Mouse (Mus musculus) heart, embryonic 14.5 days (tissue): ENCODE measurements around the gene Nadsyn1. TPM values are rescaled to one million over a fixed set of nuclear protein-coding genes. Genes with fewer than 3 reads are reported as not detected.

Experiments used
- ATAC-seq: fragments of 200-750 bp; cut with Nextera tagmentation; 2 replicates; pipeline ENCODE4 v1.8.0; 2017; ENCODE audit warnings: low read depth, moderate TSS enrichment; ENCODE audit not compliant: insufficient number of reproducible peaks, insufficient read depth, low FRiP score
- H3K27ac ChIP-seq, 2 experiments: fragments of 200-500 bp in 1 of 2; fragments of 300-500 bp in 1 of 2; sonication (generic) in 1 of 2; replicated peaks in 1 of 2; 2 replicates each; pipeline ENCODE4 v1.5.1; 2012 to 2014; ENCODE audit warnings: low read depth in 2 of 2, low read length in 2 of 2, control low read depth in 1 of 2, mild to moderate bottlenecking in 1 of 2, mixed read lengths in 1 of 2; ENCODE audit not compliant: control insufficient read depth in 1 of 2, insufficient read depth in 1 of 2
- H3K27me3 ChIP-seq: fragments of 300-500 bp; sonication (generic); 2 replicates; pipeline ENCODE4 v1.6.1; 2014; ENCODE audit warnings: mild to moderate bottlenecking, low read length, control low read depth; ENCODE audit not compliant: control insufficient read depth, insufficient read depth
- H3K36me3 ChIP-seq: fragments of 300-500 bp; sonication (generic); 2 replicates; pipeline ENCODE4 v1.6.1; 2014; ENCODE audit warnings: mild to moderate bottlenecking, control low read depth, low read length, mixed read lengths; ENCODE audit not compliant: control insufficient read depth, insufficient read depth
- H3K4me1 ChIP-seq, 2 experiments: fragments of 200-500 bp in 1 of 2; fragments of 300-500 bp in 1 of 2; sonication (generic) in 1 of 2; 2 replicates each; pipeline ENCODE4 v1.6.1; 2012 to 2014; ENCODE audit warnings: low read length in 2 of 2, control low read depth in 1 of 2, mixed read lengths in 1 of 2; ENCODE audit not compliant: control insufficient read depth in 2 of 2, insufficient read depth in 2 of 2
- H3K4me2 ChIP-seq: fragments of 300-500 bp; sonication (generic); 2 replicates; pipeline ENCODE4 v1.6.1; 2014; ENCODE audit warnings: mild to moderate bottlenecking, low read length
- H3K4me3 ChIP-seq, 2 experiments: fragments of 200-500 bp in 1 of 2; fragments of 300-500 bp in 1 of 2; sonication (generic) in 1 of 2; 2 replicates each; pipeline ENCODE4 v1.5.1; 2012 to 2014; ENCODE audit warnings: low read length in 2 of 2, mild to moderate bottlenecking in 2 of 2, control low read depth in 1 of 2, low read depth in 1 of 2, moderate library complexity in 1 of 2; ENCODE audit not compliant: control insufficient read depth in 1 of 2, insufficient read depth in 1 of 2
- H3K9ac ChIP-seq: fragments of 300-500 bp; sonication (generic); 2 replicates; pipeline ENCODE4 v1.6.1; 2014; ENCODE audit warnings: mild to moderate bottlenecking, low read length
- H3K9me3 ChIP-seq: fragments of 300-500 bp; sonication (generic); 2 replicates; pipeline ENCODE4 v1.6.1; 2016; ENCODE audit warnings: low read length, control low read depth; ENCODE audit not compliant: control insufficient read depth
- WGBS: fragments of 180-500 bp; shearing (Covaris S2); extraction: QIAGEN DNeasy Blood & Tissue Kit; methylation state at CpG from one replicate; pipeline ENCODE4 v1.1.7; 2014; 5-methylcytosine and 5-hydroxymethylcytosine counted together
- polyA plus RNA-seq: library from polyadenylated mRNA; unstranded; fragments of >200 nt; fragmentation: Nextera tagmentation; extraction: Ambion mirVana; gene quantifications from 2 replicates; pipeline ENCODE4 v1.2.1, GENCODE M21; 2014

Nadsyn1 gene
- polyA plus RNA-seq, 1 experiment from 2014 or later = 7.2 TPM

- Histone ChIP-seq H3K36me3 (no peaks in the 10 kb centered on the region), H3K9ac (no peak overlapping the region), H3K4me3 (no peak overlapping the region), H3K4me2 (no peak overlapping the region), H3K9me3 (no peaks in the 10 kb centered on the region), H3K27me3 (no peaks in the 10 kb centered on the region), H3K4me1 (peaks cover 0 to 6% of the 10 kb centered on the region in 2 experiments; a peak in 2 of 4 replicates), H3K27ac (no peak overlapping the region)
- 14% methylated on average over 2 of the region's 2 CpGs for WGBS
- ATAC-seq = 0 out of 2 replicates have a peak, but pooled peaks have one; percentile 37
Observed at GRCm38 (mm10) chr7:143777375-143777774, 45.3 kb downstream of the Nadsyn1 start.

- Histone ChIP-seq H3K9ac (no peak overlapping the region), H3K27ac (no peak overlapping the region), H3K36me3 (no peaks in the 10 kb centered on the region), H3K9me3 (no peaks in the 10 kb centered on the region), H3K27me3 (no peaks in the 10 kb centered on the region), H3K4me2 (no peak overlapping the region), H3K4me1 (peaks cover 0 to 6% of the 10 kb centered on the region in 2 experiments; a peak in 2 of 4 replicates), H3K4me3 (no peak overlapping the region)
- no peak for ATAC-seq
- WGBS = 31% methylated on average over 3 of the region's 3 CpGs
Observed at GRCm38 (mm10) chr7:143776137-143776536, 46.5 kb downstream of the Nadsyn1 start.

- Histone ChIP-seq H3K4me3 (no peak overlapping the region), H3K27me3 (peaks cover 25% of the 10 kb centered on the region), H3K4me2 (no peak overlapping the region), H3K36me3 (no peaks in the 10 kb centered on the region), H3K4me1 (no peaks in the 10 kb centered on the region), H3K9me3 (no peaks in the 10 kb centered on the region), H3K9ac (no peak overlapping the region), H3K27ac (no peak overlapping the region)
- WGBS = 51% methylated on average over 1 of the region's 1 CpGs
- ATAC-seq = no peak
Observed at GRCm38 (mm10) chr7:143769461-143769860, 53.2 kb downstream of the Nadsyn1 start.

- no peak overlapping the region for H3K27ac ChIP-seq
Observed at GRCm38 (mm10) chr7:143768267-143768666, 54.4 kb downstream of the Nadsyn1 start.

GRCm38 (mm10) chr7:143766893-143767292 lies 55.8 kb downstream of the Nadsyn1 start, which contains the start of gene Mrgprg:
Gene Mrgprg (minus strand): TSS chr7:143766993.
- Histone ChIP-seq H3K4me1 (no peaks in the 10 kb centered on the region), H3K9me3 (no peaks in the 10 kb centered on the region), H3K27me3 (peaks cover 34% of the 10 kb centered on the region), H3K27ac (no peak within 1 kb of the TSS), H3K9ac (no peak within 1 kb of the TSS), H3K4me2 (no peak within 1 kb of the TSS), H3K4me3 (no peak within 1 kb of the TSS), H3K36me3 (no peaks in the 10 kb centered on the region)
- ATAC-seq = no peak
- WGBS = 42% methylated on average over 6 of the region's 6 CpGs

More at GRCm38 (mm10) chr7:143768267-143768666, 54.4 kb downstream of the Nadsyn1 start:
- Histone ChIP-seq H3K36me3 (no peaks in the 10 kb centered on the region), H3K4me3 (no peak overlapping the region), H3K9me3 (no peaks in the 10 kb centered on the region), H3K4me2 (no peak overlapping the region), H3K27me3 (peaks cover 30% of the 10 kb centered on the region), H3K9ac (no peak overlapping the region), H3K4me1 (no peaks in the 10 kb centered on the region)
- 70% methylated on average over 6 of the region's 6 CpGs for WGBS
- no peak for ATAC-seq

- Histone ChIP-seq H3K27ac (no peak overlapping the region), H3K4me1 (no peaks in the 10 kb centered on the region), H3K9me3 (no peaks in the 10 kb centered on the region), H3K9ac (no peak overlapping the region), H3K4me3 (no peak overlapping the region), H3K27me3 (peaks cover 34% of the 10 kb centered on the region), H3K36me3 (no peaks in the 10 kb centered on the region), H3K4me2 (no peak overlapping the region)
- no peak for ATAC-seq
- WGBS = 69% methylated on average over 19 of the region's 19 CpGs
Observed at GRCm38 (mm10) chr7:143764876-143765530, 57.6 kb downstream of the Nadsyn1 start.

- H3K27me3 ChIP-seq = peaks cover 34% of the 10 kb centered on the region
- no peak for ATAC-seq
Observed at GRCm38 (mm10) chr7:143763794-143764193, 58.9 kb downstream of the Nadsyn1 start.

GRCm38 (mm10) chr7:143758956-143759355 lies 63.7 kb downstream of the Nadsyn1 start:
- peaks cover 33% of the 10 kb centered on the region for H3K27me3 ChIP-seq
- H3K9ac ChIP-seq = no peak overlapping the region
- 56% methylated on average over 3 of the region's 3 CpGs for WGBS
- H3K36me3 ChIP-seq = no peaks in the 10 kb centered on the region
- H3K4me2 ChIP-seq = no peak overlapping the region
- ATAC-seq = no peak
- no peaks in the 10 kb centered on the region for H3K9me3 ChIP-seq
- no peak overlapping the region for H3K27ac ChIP-seq
- peaks cover 4 to 10% of the 10 kb centered on the region in 2 experiments; a peak in 2 of 4 replicates for H3K4me1 ChIP-seq
- H3K4me3 ChIP-seq = no peak overlapping the region

More at GRCm38 (mm10) chr7:143763794-143764193, 58.9 kb downstream of the Nadsyn1 start:
- Histone ChIP-seq H3K4me1 (no peaks in the 10 kb centered on the region), H3K4me2 (no peak overlapping the region), H3K9ac (no peak overlapping the region), H3K27ac (no peak overlapping the region), H3K36me3 (no peaks in the 10 kb centered on the region), H3K4me3 (no peak overlapping the region), H3K9me3 (no peaks in the 10 kb centered on the region)
- WGBS = 17% methylated on average over 3 of the region's 3 CpGs
